Mouse (Mus musculus): ENCODE measurements around the gene Id1. TPM values are rescaled to one million over a fixed set of nuclear protein-coding genes. Genes with fewer than 3 reads are reported as not detected.

Id1 gene
- total RNA-seq, 1 experiment = 122 TPM

DNA sequence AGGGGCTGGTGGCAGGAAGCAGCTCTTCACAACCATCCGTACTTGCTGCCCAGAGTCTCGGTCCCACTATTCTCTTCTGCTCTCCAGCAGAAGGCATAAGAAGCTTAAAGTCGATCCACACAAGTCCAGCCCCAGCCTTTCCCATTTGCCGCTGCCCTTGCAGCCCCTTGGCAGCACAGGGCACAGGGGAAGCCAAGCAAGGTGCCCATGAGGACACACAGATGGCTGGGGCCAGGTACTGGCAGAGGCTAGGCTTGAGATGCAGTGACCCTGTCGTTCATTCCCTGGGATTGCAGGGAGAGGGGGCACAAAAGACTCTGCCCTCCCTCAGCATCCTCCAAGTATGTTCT is 31.8 kb upstream of the Id1 start:
- in situ Hi-C loops (cut with MboI; ENCODE audit: low sequenced_read_pairs in 2 of 2, unreplicated experiment in 2 of 2) = loop anchor here in 1 of 2 experiments (5.0 kb wide), 1 partner anchor 33 kb away; the partner anchor contains the start of gene Id1

DNA sequence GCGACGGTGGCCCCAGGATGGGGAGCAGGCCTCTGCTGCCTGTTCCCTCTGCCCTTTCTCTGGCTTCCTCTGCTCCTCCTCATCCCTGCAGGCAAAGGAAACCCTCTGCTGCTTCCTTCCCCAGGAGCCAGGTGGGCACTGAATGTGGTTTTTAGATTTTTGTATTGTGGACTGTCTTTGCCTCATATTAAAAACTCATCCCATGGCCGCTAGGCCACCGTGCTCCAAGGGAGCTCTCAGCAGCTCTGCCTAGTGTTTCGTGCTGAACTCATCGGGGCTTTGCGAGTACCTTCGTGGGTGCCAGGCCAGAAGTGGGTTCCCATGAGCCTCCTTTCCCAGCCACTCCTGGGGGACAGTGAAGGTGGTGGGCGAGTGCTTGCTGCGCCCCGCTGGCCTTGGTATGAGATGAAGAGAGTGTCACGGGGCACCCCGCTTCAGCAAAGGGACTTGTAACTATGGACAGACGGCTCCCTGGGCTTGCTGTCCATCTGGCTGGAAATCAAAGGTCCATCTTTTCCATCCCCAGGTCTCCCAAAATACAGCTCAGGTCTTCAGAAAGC is 31.2 kb upstream of the Id1 start:
- in situ Hi-C loops (cut with MboI; ENCODE audit: low sequenced_read_pairs in 2 of 2, unreplicated experiment in 2 of 2) = loop anchor here in 1 of 2 experiments (5.0 kb wide), 1 partner anchor 32 kb away; the partner anchor contains the start of gene Id1
- Histone ChIP-seq H3K36me3 (ENCODE audit: control insufficient read depth, insufficient read depth, low read length, poor library complexity, severe bottlenecking) (peaks cover 30% of the 10 kb centered on the region; the same call in 1 of the 2 replicates), H3K9me3 (ENCODE audit: control insufficient read depth, insufficient read depth, low read depth, low read length) (no peaks in the 10 kb centered on the region), H3K4me1 (ENCODE audit: control insufficient read depth in 2 of 2, insufficient read depth in 2 of 2, low read length in 2 of 2, poor library complexity in 1 of 2) (peaks cover 9 to 36% of the 10 kb centered on the region in 2 experiments; a peak in 3 of 4 replicates), H3K4me3 (ENCODE audit: insufficient read depth in 1 of 2, low read depth in 1 of 2, low read length in 2 of 2, poor library complexity in 1 of 2, severe bottlenecking in 1 of 2) (no peak overlapping the region), H3K9ac (ENCODE audit: insufficient read depth, low read depth, low read length, poor library complexity, severe bottlenecking) (no peak overlapping the region), H3K27ac (ENCODE audit: insufficient read depth, low read depth, low read length, poor library complexity, severe bottlenecking) (no peak overlapping the region)
- no peak for DNase-seq (ENCODE audit: low read depth, low spot score)
- no peak for TF ChIP-seq ZNF384 (IDR thresholded peaks at IDR 0.05; ENCODE audit: low read depth, low read length)
- no peak for TF ChIP-seq HCFC1 (IDR thresholded peaks at IDR 0.05; ENCODE audit: borderline replicate concordance, insufficient read depth, low read length)
- no peak for TF ChIP-seq CHD2 (IDR thresholded peaks at IDR 0.05; ENCODE audit: low read depth, low read length)
- no peak for TF ChIP-seq MAFK (IDR thresholded peaks at IDR 0.05; ENCODE audit: insufficient read depth, low read depth, low read length)
- no peak for TF ChIP-seq ZC3H11A (IDR thresholded peaks at IDR 0.05; ENCODE audit: borderline replicate concordance, low read depth, low read length)

More for the DNA sequence above, 31.8 kb upstream of the Id1 start:
- Histone ChIP-seq H3K9ac (ENCODE audit: insufficient read depth, low read depth, low read length, poor library complexity, severe bottlenecking) (no peak overlapping the region; the same call in 1 of the 2 replicates), H3K9me3 (ENCODE audit: control insufficient read depth, insufficient read depth, low read depth, low read length) (no peaks in the 10 kb centered on the region), H3K4me1 (ENCODE audit: control insufficient read depth in 2 of 2, insufficient read depth in 2 of 2, low read length in 2 of 2, poor library complexity in 1 of 2) (peaks cover 10 to 37% of the 10 kb centered on the region in 2 experiments; a peak in 3 of 4 replicates), H3K36me3 (ENCODE audit: control insufficient read depth, insufficient read depth, low read length, poor library complexity, severe bottlenecking) (peaks cover 31% of the 10 kb centered on the region; the same call in 1 of the 2 replicates), H3K4me3 (ENCODE audit: insufficient read depth in 1 of 2, low read depth in 1 of 2, low read length in 2 of 2, poor library complexity in 1 of 2, severe bottlenecking in 1 of 2) (peak overlapping the region in 1 of 2 experiments; percentile 34; a peak in 3 of 4 replicates), H3K27ac (ENCODE audit: insufficient read depth, low read depth, low read length, poor library complexity, severe bottlenecking) (no peak overlapping the region)
- DNase-seq (ENCODE audit: low read depth, low spot score) = no peak
- TF ChIP-seq MAFK (IDR thresholded peaks at IDR 0.05; ENCODE audit: insufficient read depth, low read depth, low read length) (no peak), CHD2 (IDR thresholded peaks at IDR 0.05; ENCODE audit: low read depth, low read length) (no peak), ZNF384 (IDR thresholded peaks at IDR 0.05; ENCODE audit: low read depth, low read length) (no peak), HCFC1 (IDR thresholded peaks at IDR 0.05; ENCODE audit: borderline replicate concordance, insufficient read depth, low read length) (no peak), ZC3H11A (IDR thresholded peaks at IDR 0.05; ENCODE audit: borderline replicate concordance, low read depth, low read length) (no peak)

DNA sequence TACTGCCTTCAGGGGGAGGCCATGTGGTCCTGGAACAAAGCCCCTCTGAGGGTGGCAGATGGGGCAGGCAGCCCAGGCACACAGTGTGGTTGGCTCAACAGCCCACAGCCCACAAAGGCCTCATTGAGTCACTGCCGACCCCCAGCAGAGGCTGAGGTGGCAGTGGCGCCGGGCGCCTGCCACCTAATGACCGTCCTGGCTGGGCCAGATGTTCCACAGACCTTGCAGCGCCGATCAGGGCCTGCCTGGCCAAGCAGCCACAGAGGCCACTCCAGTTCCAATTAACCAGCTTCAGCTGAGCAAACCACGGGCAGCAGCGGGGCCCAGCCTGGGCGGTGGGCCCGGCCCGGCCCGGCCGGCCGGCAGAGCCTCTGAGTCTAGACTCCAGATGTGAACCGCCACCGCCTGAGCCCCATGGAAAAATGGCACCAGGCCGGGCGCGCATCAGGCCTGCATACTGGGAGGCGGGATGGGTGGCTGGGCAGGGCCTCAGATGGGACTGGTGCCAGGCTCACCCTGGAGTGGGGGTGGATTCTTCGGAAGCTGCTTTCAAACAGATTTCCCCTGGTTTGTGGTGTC is 30.0 kb upstream of the Id1 start:
- H3K4me3 ChIP-seq (ENCODE audit: insufficient read depth in 1 of 2, low read depth in 1 of 2, low read length in 2 of 2, poor library complexity in 1 of 2, severe bottlenecking in 1 of 2) = peak overlapping the region; percentile 44 to 49
- no peaks in the 10 kb centered on the region for H3K9me3 ChIP-seq (ENCODE audit: control insufficient read depth, insufficient read depth, low read depth, low read length)
- in situ Hi-C loops (cut with MboI; ENCODE audit: low sequenced_read_pairs in 2 of 2, unreplicated experiment in 2 of 2) = no loop called here
- DNase-seq (ENCODE audit: low read depth, low spot score) = no peak
- H3K9ac ChIP-seq (ENCODE audit: insufficient read depth, low read depth, low read length, poor library complexity, severe bottlenecking) = peak overlapping the region; percentile 45; the same call in 1 of the 2 replicates
- no peak overlapping the region for H3K27ac ChIP-seq (ENCODE audit: insufficient read depth, low read depth, low read length, poor library complexity, severe bottlenecking)
- peaks cover 26% of the 10 kb centered on the region; the same call in 1 of the 2 replicates for H3K36me3 ChIP-seq (ENCODE audit: control insufficient read depth, insufficient read depth, low read length, poor library complexity, severe bottlenecking)
- no peak for TF ChIP-seq HCFC1 (IDR thresholded peaks at IDR 0.05; ENCODE audit: borderline replicate concordance, insufficient read depth, low read length)
- TF ChIP-seq CHD2 (IDR thresholded peaks at IDR 0.05; ENCODE audit: low read depth, low read length) = no peak
- no peak for TF ChIP-seq ZNF384 (IDR thresholded peaks at IDR 0.05; ENCODE audit: low read depth, low read length)
- no peak for TF ChIP-seq MAFK (IDR thresholded peaks at IDR 0.05; ENCODE audit: insufficient read depth, low read depth, low read length)
- TF ChIP-seq ZC3H11A (IDR thresholded peaks at IDR 0.05; ENCODE audit: borderline replicate concordance, low read depth, low read length) = no peak
- H3K4me1 ChIP-seq (ENCODE audit: control insufficient read depth in 2 of 2, insufficient read depth in 2 of 2, low read length in 2 of 2, poor library complexity in 1 of 2) = peaks cover 9 to 28% of the 10 kb centered on the region in 2 experiments

DNA sequence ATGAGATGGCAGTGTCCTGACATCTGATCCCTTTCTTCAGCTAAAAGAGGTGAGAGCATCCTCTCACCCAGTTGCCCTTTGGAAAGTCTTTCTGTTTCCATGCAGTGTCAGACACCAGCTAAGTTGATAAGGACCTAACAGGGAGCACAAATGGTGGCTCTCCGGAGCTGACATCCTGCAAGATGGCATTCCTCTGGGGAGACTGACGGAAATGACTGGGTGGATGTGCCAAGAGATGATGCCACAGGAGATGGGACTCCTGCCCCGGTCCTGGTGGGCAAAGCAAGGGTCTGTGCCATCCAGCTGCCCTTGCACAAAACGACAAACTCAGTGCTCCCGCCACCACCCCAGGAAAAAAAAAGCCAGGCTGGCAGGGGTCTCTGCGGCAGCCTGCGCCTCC is 28.9 kb upstream of the Id1 start:
- peak overlapping the region; percentile 68 for H3K9ac ChIP-seq (ENCODE audit: insufficient read depth, low read depth, low read length, poor library complexity, severe bottlenecking)
- no peak for DNase-seq (ENCODE audit: low read depth, low spot score)
- TF ChIP-seq HCFC1 (IDR thresholded peaks at IDR 0.05; ENCODE audit: borderline replicate concordance, insufficient read depth, low read length) (no peak), ZNF384 (IDR thresholded peaks at IDR 0.05; ENCODE audit: low read depth, low read length) (no peak), MAFK (IDR thresholded peaks at IDR 0.05; ENCODE audit: insufficient read depth, low read depth, low read length) (no peak), CHD2 (IDR thresholded peaks at IDR 0.05; ENCODE audit: low read depth, low read length) (no peak), ZC3H11A (IDR thresholded peaks at IDR 0.05; ENCODE audit: borderline replicate concordance, low read depth, low read length) (no peak)
- H3K36me3 ChIP-seq (ENCODE audit: control insufficient read depth, insufficient read depth, low read length, poor library complexity, severe bottlenecking) = peaks cover 19% of the 10 kb centered on the region; the same call in 1 of the 2 replicates
- in situ Hi-C loops (cut with MboI; ENCODE audit: low sequenced_read_pairs in 2 of 2, unreplicated experiment in 2 of 2) = no loop called here
- H3K9me3 ChIP-seq (ENCODE audit: control insufficient read depth, insufficient read depth, low read depth, low read length) = no peaks in the 10 kb centered on the region
- peak overlapping the region; percentile 35 to 63 for H3K4me3 ChIP-seq (ENCODE audit: insufficient read depth in 1 of 2, low read depth in 1 of 2, low read length in 2 of 2, poor library complexity in 1 of 2, severe bottlenecking in 1 of 2)
- H3K27ac ChIP-seq (ENCODE audit: insufficient read depth, low read depth, low read length, poor library complexity, severe bottlenecking) = peak overlapping the region; percentile 54; the same call in 1 of the 2 replicates
- H3K4me1 ChIP-seq (ENCODE audit: control insufficient read depth in 2 of 2, insufficient read depth in 2 of 2, low read length in 2 of 2, poor library complexity in 1 of 2) = peaks cover 9 to 28% of the 10 kb centered on the region in 2 experiments
